Mouse (Mus musculus) kidney, adult 2 months (tissue): ENCODE measurements at regions not wholly inside any gene's neighbourhood (a gene's known extent, or its start where the extent isn't known, plus 50 kb on each side); places are given as distances from the start of the nearest gene placed in this dataset.

ENCODE experiments used
- DNase-seq: peaks from one replicate; pipeline ENCODE4 v3.0.0; 2021
- H3K27ac ChIP-seq: fragments of 200-500 bp; 2 replicates; pipeline ENCODE4 v1.5.1; 2012; ENCODE audit warnings: low read depth, low read length, control low read depth, inconsistent platforms; ENCODE audit not compliant: insufficient read depth
- H3K27me3 ChIP-seq: fragments of 200-500 bp; replicated peaks from 2 replicates; pipeline ENCODE4 v1.6.1; 2012; ENCODE audit warnings: mild to moderate bottlenecking, moderate library complexity, low read length, inconsistent platforms; ENCODE audit not compliant: control insufficient read depth, insufficient read depth
- H3K36me3 ChIP-seq: fragments of 200-500 bp; 2 replicates; pipeline ENCODE4 v1.6.1; 2012; ENCODE audit warnings: mild to moderate bottlenecking, moderate library complexity, low read length, inconsistent platforms; ENCODE audit not compliant: control insufficient read depth, insufficient read depth
- H3K4me1 ChIP-seq: fragments of 200-500 bp; 2 replicates; pipeline ENCODE4 v1.6.1; 2011; ENCODE audit warnings: low read length; ENCODE audit not compliant: control insufficient read depth, insufficient read depth
- H3K4me3 ChIP-seq: fragments of 200-500 bp; 2 replicates; pipeline ENCODE4 v1.5.1; 2011; ENCODE audit warnings: mild to moderate bottlenecking, low read depth, low read length, control low read depth; ENCODE audit not compliant: insufficient read depth
- CTCF ChIP-seq: fragments of 200-500 bp; conservative IDR thresholded peaks from 2 replicates; pipeline ENCODE4 v1.5.1; 2011; ENCODE audit warnings: low read depth, mild to moderate bottlenecking, control low read depth, low read length, moderate library complexity, mixed read lengths; ENCODE audit not compliant: insufficient read depth, insufficient read length
- POLR2A ChIP-seq: fragments of 200-500 bp; IDR thresholded peaks from one replicate; pipeline ENCODE4 v1.6.1; 2011; ENCODE audit warnings: low read depth, low read length, control low read depth
- WGBS: fragments of 180-500 bp; shearing (Covaris S2); methylation state at CpG from one replicate; pipeline ENCODE4 v1.1.7; 2018; 5-methylcytosine and 5-hydroxymethylcytosine counted together

DNA sequence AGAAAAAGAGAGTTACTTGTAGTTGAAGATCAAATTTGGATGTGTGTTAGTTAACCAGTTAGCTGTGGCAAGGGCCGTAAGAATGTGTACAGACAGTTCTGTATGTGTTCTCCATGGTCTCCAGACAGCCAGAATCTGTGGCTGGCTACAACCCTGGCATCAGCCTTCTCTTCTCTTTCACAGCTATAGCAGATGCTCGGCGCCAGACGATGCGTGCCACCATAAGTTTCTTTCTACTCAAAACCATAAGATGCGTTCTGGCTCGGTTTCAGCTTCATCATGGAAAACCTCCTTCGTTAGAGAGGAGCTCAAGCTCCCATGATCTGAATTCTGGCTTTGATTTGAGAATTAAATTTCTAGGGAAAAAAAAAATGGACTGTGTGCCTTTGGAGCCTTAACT, 275.6 kb downstream of the Tbx15 start:
- WGBS, result 93% methylated on average over 8 of the region's 8 CpGs
- H3K27me3 ChIP-seq, result no peaks in the 10 kb centered on the region; the same call in 1 of the 2 replicates
- TF ChIP-seq POLR2A (no peak), CTCF (no peak)

GRCm38 (mm10) chr3:99560917-99561316, 320.7 kb downstream of the Tbx15 start:
- no peak for DNase-seq
- TF ChIP-seq POLR2A, result no peak
- TF ChIP-seq CTCF, result no peak
- no peak overlapping the region for H3K4me3 ChIP-seq
- no peaks in the 10 kb centered on the region for H3K36me3 ChIP-seq
- no peaks in the 10 kb centered on the region for H3K27me3 ChIP-seq
- 48% methylated on average over 1 of the region's 1 CpGs for WGBS
- H3K4me1 ChIP-seq, result no peaks in the 10 kb centered on the region
- H3K27ac ChIP-seq, result no peak overlapping the region

More for the DNA sequence above, 275.6 kb downstream of the Tbx15 start:
- DNase-seq, result no peak
- H3K4me3 ChIP-seq, result no peak overlapping the region
- H3K27ac ChIP-seq, result no peak overlapping the region
- H3K4me1 ChIP-seq, result no peaks in the 10 kb centered on the region
- no peaks in the 10 kb centered on the region for H3K36me3 ChIP-seq

- Histone ChIP-seq H3K4me1 (no peaks in the 10 kb centered on the region), H3K27ac (no peak overlapping the region), H3K4me3 (no peak overlapping the region), H3K36me3 (no peaks in the 10 kb centered on the region), H3K27me3 (no peaks in the 10 kb centered on the region; the same call in 1 of the 2 replicates)
- no peak for DNase-seq
- no peak for TF ChIP-seq CTCF
- no peak for TF ChIP-seq POLR2A
- 32% methylated on average over 6 of the region's 6 CpGs for WGBS
Observed at GRCm38 (mm10) chr3:99573335-99573976, 311.8 kb upstream of the Spag17 start.

- H3K27me3 ChIP-seq, result no peaks in the 10 kb centered on the region; the same call in 1 of the 2 replicates
- H3K4me3 ChIP-seq, result no peak overlapping the region
- no peak for TF ChIP-seq POLR2A
- no peak for DNase-seq
- 45% methylated on average over 3 of the region's 3 CpGs for WGBS
- no peak overlapping the region for H3K27ac ChIP-seq
- no peaks in the 10 kb centered on the region for H3K4me1 ChIP-seq
- H3K36me3 ChIP-seq, result no peaks in the 10 kb centered on the region
Observed at GRCm38 (mm10) chr3:99573977-99574373, 311.2 kb upstream of the Spag17 start.

- no peak overlapping the region for H3K27ac ChIP-seq
- H3K4me1 ChIP-seq, result no peaks in the 10 kb centered on the region
- H3K36me3 ChIP-seq, result no peaks in the 10 kb centered on the region
- WGBS, result 29% methylated on average over 3 of the region's 3 CpGs
- TF ChIP-seq CTCF, result no peak
- no peak for TF ChIP-seq POLR2A
- no peaks in the 10 kb centered on the region for H3K27me3 ChIP-seq
- no peak for DNase-seq
- no peak overlapping the region for H3K4me3 ChIP-seq
Observed at GRCm38 (mm10) chr3:99602679-99603078, 282.5 kb upstream of the Spag17 start.

DNA sequence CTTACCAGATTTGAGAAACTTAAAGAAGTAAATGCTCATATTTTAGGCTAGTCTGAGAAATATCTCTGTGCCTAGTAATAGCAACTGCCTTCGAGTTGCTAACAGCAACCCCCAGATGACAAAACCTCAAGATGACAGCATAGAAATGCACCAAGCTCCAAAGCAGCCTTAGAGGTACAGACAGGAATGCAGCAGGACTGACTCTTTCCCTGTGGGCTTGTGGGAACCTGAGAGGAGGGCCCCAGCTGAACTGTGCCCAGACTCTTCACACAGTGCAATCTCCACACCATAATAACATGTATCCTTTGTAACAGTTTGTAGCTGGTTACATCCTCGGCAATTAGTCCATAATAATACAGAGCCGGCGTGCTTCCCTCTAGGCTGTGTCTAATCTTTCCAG, 252.9 kb upstream of the Spag17 start:
- no peaks in the 10 kb centered on the region for H3K4me1 ChIP-seq
- no peaks in the 10 kb centered on the region for H3K36me3 ChIP-seq
- H3K27me3 ChIP-seq, result no peaks in the 10 kb centered on the region
- H3K4me3 ChIP-seq, result no peak overlapping the region
- no peak overlapping the region for H3K27ac ChIP-seq
- TF ChIP-seq POLR2A, result no peak
- no peak for TF ChIP-seq CTCF
- no peak for DNase-seq
- 77% methylated on average over 4 of the region's 4 CpGs for WGBS

DNA sequence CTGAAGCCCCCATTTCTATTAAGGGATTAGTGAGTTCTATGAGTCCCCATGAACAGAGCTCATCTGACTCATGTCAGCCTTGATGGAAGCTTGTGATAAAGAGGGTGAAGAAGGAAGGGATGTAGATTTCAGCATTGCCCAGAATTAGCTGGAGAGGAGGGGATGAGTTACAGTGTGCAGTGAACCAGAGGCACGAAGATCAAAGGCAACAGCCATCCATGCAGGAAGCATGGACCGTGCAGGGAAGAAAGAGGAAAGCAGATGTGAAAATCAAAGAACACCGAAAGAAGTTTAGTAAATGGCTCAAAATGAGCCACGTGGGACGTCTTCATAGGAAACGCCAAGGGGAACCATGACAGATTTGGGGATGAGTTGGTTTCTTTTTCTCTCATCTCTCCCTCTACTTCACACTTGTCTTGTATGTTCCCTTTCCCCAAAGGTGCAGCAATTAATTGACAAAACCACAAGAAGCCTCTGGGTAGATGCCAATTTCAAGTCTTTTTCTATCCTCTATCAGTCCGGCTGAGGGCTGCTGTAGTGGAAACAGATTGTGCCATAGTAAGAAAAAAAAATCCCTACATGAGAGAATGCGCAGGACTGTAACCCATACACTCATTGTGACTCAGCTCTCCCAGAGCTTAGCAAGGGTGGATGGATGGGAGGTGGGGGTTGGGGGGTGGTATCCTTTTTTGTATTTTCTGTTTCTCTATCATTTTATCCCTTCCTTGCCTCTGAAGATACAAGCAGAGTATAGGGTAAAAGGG, 243.7 kb upstream of the Spag17 start:
- no peak for DNase-seq
- H3K4me1 ChIP-seq, result no peaks in the 10 kb centered on the region
- no peaks in the 10 kb centered on the region for H3K27me3 ChIP-seq
- TF ChIP-seq CTCF, result no peak
- no peak for TF ChIP-seq POLR2A
- WGBS, result 33% methylated on average over 8 of the region's 8 CpGs
- H3K4me3 ChIP-seq, result no peak overlapping the region
- H3K27ac ChIP-seq, result no peak overlapping the region
- H3K36me3 ChIP-seq, result no peaks in the 10 kb centered on the region
